Mouse (Mus musculus) layer of hippocampus, adult 11-12 months (tissue): ENCODE measurements around the gene Fbxl16.

Experiments used
- DNase-seq: peaks from one replicate; pipeline ENCODE4 v3.0.0; 2022; ENCODE audit warnings: low spot score

Gene Fbxl16

GRCm38 (mm10) chr17:25842509-25842908, 33.6 kb downstream of the Fbxl16 start:
- no peak for DNase-seq

DNA sequence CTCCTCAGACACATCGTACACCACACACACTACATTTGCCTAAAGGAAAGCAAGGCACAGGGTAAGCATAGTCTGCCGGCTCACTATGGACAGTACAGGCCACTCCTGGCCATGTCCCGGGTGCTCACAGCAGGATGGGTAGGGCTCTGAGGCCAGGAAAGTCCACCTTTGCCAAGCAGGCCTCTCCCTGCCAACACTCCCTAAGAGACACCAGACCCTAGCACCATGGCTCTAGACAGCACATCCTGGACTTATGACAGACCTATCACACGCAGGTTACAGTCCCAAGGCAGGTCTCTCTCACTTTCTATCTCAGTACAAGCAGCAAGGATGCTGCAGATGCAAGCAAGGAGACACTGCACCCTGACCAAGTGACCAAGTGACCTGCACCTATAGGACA, 34.2 kb downstream of the Fbxl16 start:
- DNase-seq: no peak

DNA sequence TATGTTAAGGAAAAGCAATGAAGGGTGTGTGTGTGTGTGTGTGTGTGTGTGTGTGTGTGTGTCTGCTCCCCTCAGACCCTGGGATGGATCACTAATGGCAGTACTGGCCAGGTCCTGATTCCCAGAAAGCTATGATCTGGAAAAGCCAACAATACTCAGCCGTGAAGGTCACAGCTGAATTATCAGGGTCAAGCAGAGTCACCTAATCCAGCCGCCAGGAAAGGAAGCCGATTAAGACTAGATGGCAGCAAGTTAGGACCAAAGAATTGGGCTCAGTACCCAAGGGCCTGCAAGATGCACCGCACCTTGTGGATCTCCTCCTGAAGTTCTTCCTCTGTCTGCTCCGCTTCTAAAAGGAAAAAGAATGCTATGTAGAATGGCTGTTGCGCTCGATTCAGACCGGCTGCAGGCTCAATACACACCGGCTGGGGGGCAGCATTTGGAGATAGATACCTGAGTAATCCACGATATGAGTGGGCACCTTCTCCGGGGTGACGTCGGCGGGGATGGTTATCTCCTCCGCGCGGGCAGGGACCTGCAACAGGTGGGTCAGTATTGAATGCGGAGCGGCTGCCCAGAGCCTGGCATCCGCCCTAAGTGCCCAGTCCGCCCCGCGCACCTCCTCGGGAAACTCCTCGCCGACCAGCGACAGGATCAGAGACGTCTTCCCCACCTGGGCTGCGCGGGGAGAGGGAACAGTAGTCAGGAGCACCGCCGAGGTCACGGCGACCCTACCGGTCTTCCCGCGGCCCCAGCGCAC, 34.9 kb downstream of the Fbxl16 start:
- DNase-seq: no peak

- DNase-seq: peak; percentile 95
Observed at GRCm38 (mm10) chr17:25844396-25844901, 35.6 kb downstream of the Fbxl16 start, which contains the start of gene Rhot2. Rhot2 (minus strand) TSS chr17:25844851.

DNA sequence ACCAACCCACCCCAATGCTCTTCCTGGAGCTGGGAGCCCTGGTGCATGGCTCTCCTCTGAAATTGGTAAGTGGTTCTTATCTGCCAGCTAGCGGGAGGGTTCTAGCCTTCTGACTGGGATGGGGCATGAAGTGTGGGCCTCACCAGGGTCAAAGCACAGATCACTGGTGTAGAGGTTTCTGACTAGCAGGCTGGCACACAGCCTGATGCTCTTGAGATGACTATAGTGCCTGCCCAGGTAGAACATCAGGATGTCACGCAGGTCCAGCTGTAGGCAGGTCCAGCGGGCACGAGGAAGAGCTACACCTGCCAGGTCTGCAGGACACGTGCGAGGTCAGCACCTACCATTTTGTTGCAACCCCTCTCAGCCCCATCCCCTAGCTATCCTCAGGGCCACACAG, 51.3 kb downstream of the Fbxl16 start:
- DNase-seq: no peak

DNA sequence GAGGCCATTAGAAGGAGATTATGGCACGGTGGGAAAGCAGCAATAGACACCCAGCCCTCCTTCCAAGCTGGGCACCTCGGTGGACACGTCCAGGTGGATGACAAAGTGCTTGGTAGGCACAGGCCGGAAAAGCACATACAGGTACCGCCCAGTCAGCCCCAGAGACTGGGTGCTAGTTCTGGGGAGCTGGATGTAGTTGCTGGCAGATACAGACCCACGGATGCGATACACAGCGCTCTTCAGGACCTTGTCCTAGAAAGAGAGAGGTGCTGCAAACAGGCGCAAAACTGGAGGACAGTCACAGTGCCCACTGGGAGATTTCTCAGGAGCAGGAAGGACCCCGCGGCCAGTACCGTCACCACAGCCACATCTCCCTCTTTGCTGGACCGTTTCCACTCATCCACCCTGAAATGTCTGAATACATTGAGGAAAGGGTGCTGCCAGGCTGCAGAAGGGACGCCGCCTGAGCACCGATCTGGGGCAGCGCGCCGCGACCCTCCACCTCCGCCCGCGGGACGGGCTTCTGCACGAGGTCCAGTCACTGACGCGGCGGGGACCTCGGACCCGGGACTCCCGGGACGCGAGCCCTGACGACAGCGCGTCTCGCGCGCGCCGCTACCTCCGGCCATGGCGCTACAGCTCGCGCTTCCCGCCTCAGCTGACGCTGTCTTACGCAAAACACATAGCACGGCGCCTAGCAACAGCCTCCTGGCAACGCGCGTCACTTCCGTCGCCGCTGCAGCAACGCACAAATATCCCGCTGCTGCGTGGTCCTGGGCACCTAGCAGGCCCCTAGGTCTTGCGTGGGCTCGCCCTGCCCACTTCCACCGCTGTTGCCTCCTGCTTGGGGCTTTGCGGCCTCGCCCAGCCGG, 52.2 kb downstream of the Fbxl16 start, which contains the start of gene Wdr90:
Gene Wdr90, minus strand, starts transcription at position 670 of the 872 bp plus-strand sequence.
- peak; percentile 93 for DNase-seq

GRCm38 (mm10) chr17:25861704-25862612, 53.1 kb downstream of the Fbxl16 start:
- no peak for DNase-seq

DNA sequence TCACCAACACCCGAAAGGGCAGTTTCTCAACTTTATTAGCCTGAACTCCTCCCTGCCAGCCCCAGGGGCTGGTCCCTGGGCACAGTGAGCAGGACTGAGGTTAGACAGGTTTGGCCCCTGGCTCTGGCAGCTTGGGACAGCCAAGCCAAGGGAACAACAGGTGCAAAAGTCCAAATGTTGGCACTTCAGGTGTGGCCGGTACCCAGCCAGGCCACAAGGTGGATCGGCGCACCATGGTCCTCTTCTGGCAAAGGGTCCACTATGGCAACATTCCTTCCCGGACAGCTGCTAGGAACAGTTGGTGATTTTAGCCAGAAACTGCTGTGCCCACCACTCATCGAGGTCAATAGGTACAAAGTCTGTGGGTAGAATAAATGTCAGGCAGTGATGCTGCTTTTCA, 54.8 kb downstream of the Fbxl16 start:
- DNase-seq: no peak

GRCm38 (mm10) chr17:25864311-25864710, 55.4 kb downstream of the Fbxl16 start:
- DNase-seq: no peak

DNA sequence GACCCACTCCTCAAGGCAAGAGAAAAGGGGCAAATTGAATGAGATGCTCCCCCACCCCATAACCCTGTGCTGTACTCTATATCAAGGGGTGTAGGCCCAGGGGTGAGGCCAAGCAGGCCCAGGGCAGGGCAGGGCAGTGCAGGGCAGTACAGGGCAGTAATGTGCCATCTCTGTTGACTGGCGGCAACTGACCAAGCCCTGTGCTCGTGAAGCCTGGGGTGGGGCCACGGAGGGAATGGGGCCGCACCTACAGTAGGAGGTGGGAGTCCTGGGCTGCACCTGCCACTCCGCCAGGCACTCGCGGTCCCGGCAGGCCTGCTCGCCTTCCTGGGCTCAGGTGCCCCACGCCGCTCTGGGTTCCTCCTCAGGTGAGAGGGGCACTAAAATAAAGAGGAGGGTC, 56.4 kb downstream of the Fbxl16 start:
- DNase-seq: no peak

GRCm38 (mm10) chr17:25866172-25866571, 57.3 kb downstream of the Fbxl16 start:
- DNase-seq: no peak

- DNase-seq: no peak
Observed at GRCm38 (mm10) chr17:25867509-25867835, 58.6 kb downstream of the Fbxl16 start.

- no peak for DNase-seq
Observed at GRCm38 (mm10) chr17:25867836-25868600, 59.1 kb downstream of the Fbxl16 start.

DNA sequence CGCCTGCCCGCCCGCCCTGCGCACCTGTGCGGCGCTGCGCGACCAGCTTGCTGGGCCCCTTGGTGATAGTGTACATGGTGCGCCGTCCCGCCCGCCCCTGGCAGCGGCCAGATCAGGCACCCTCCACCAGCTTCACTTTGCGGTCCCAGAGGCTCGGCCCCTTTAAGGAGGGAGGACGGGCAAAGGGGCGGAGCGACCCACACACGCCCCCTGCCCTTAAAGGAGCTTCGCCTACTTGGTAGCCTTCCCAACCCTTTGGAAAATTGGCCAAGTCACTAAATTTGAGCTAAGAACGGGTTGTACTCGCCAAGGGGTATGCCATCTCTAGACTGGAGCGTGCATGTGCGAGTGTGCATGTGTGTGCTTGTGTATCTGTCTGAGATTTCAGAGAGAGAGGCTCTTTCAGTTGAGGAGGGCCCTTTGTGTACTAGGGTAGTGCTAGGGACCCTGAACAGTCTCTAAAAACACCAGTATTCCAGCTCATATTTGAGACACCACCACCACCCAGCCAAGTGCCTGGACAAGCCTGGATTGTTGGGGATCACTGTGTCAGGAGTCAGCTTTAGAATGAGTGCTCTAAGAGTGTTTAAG, 59.8 kb downstream of the Fbxl16 start, which contains the start of gene Mcrip2:
Gene Mcrip2, minus strand, starts transcription at position 164 of the 591 bp plus-strand sequence.
- DNase-seq: peak; percentile 83

- no peak for DNase-seq
Observed at GRCm38 (mm10) chr17:25869498-25869897, 60.6 kb downstream of the Fbxl16 start.

DNA sequence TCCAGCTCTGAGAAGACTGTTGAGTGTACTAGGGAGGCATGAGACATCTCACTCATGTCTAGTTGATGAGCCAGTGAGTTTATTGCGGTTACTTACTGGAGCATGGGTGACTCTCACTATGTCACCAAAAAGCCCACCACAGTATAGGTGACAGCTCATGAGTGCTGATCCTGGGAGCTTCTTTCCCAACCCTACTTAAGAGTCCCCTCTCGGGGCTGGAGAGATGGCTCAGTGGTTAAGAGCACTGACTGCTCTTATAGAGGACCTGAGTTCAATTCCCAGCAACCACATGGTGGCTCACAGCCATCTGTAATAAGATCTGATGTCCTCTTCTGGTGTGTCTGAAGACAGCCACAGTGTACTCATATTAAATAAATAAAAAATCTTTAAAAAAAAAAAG, 61.1 kb downstream of the Fbxl16 start:
- DNase-seq: no peak
